14 mouse cellular contexts compared by ENCODE assay signal in the genomic region with DNA sequence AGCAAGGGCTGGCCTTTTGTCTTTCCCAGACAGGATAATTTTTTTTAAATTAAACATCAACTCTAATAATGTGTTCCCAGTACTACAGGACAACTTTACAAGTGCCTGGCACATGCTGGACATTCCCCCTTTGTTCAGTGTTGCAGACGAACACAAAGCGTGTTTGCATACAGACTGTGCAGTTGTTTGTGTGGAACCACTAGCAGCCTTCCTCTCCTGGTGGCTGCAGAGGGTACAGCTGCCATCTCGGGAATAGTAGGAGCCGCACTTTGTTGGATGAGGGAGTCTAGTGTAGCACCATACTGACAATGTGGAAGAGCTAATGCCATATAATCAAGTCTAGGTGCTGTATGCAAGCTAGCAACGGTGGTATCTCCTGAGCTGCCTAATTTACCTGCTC. TPM values are rescaled to one million over a fixed set of nuclear protein-coding genes. Genes with fewer than 3 reads are reported as not detected.
DNase-seq lines count a peak whose midpoint lies in the region; ATAC-seq and TF ChIP-seq lines count a peak whose summit lies in the region.
"Had no signal": no experiment of that assay in that cellular context is flagged by ENCODE, and none has a peak within 500 bp of the region (broad histone marks: within the 10 kb centered on the region; RNA-seq: fewer than 3 reads in every experiment).

No protein-coding gene starts in this region.

- no peak for ATAC-seq in hindbrain, embryonic 16.5 days
- ATAC-seq in megakaryocyte, adult 5-6 weeks (ENCODE audit: poor library complexity, severe bottlenecking): no peak
- no peak for ATAC-seq in hindbrain, embryonic 13.5 days (ENCODE audit: low FRiP score)
- ATAC-seq in stomach, postnatal 0 days (ENCODE audit: low FRiP score, low TSS enrichment): no peak

- H3K4me1 ChIP-seq in hindbrain, embryonic 10.5 days (replicated peaks): peaks cover 52% of the 10 kb centered on the region
- H3K4me1 ChIP-seq in hindbrain, embryonic 16.5 days (ENCODE audit: control insufficient read depth, insufficient read depth, low read depth, low read length): peaks cover 5% of the 10 kb centered on the region
- H3K4me1 ChIP-seq in megakaryocyte, embryonic 14.5 days: peaks cover 81% of the 10 kb centered on the region
- H3K4me1 ChIP-seq in hindbrain, embryonic 13.5 days (replicated peaks): peaks cover 39% of the 10 kb centered on the region
- no peaks in the 10 kb centered on the region for H3K4me1 ChIP-seq in stomach, postnatal 0 days (replicated peaks; ENCODE audit: control insufficient read depth, insufficient read depth)

- peak overlapping the region; percentile 67 for H3K27ac ChIP-seq in hindbrain, embryonic 10.5 days
- H3K27ac ChIP-seq in hindbrain, embryonic 16.5 days (ENCODE audit: low read depth, low read length): no peak overlapping the region
- H3K27ac ChIP-seq in hindbrain, embryonic 13.5 days: peak overlapping the region; percentile 3; the same call in 1 of the 2 replicates
- H3K27ac ChIP-seq in stomach, postnatal 0 days (replicated peaks): no peak overlapping the region
- H3K27ac ChIP-seq: macrophage had no signal

- TF ChIP-seq CTCF in stomach, postnatal 0 days (IDR thresholded peaks at IDR 0.05; ENCODE audit: low read depth): peak; percentile 58

- H3K4me2 ChIP-seq in hindbrain, embryonic 16.5 days (ENCODE audit: low read length): no peak overlapping the region
- peak overlapping the region; percentile 97 for H3K4me2 ChIP-seq in hindbrain, embryonic 13.5 days
- H3K4me2 ChIP-seq in stomach, postnatal 0 days (replicated peaks; ENCODE audit: low read depth): no peak overlapping the region

- no peak overlapping the region for H3K9ac ChIP-seq in hindbrain, embryonic 16.5 days (ENCODE audit: low read depth, low read length)
- H3K9ac ChIP-seq in hindbrain, embryonic 13.5 days: no peak overlapping the region
- H3K9ac ChIP-seq in stomach, postnatal 0 days (ENCODE audit: low read length): no peak overlapping the region

- intact Hi-C loops in left cerebral cortex, postnatal 4 days (cut with DNase I): no loop called here

- no peak for DNase-seq in hindbrain, embryonic 10.5 days (ENCODE audit: low spot score)
- DNase-seq in stomach, postnatal 0 days (ENCODE audit: low spot score): peak; percentile 27
- DNase-seq in left cerebral cortex, postnatal 4 days: no peak
- DNase-seq: adrenal gland, adult 2 months; cerebellum, adult 18-20 months; gastrocnemius, postnatal 14 days; kidney, postnatal 14 days; thymus, postnatal 36 days had no signal

- no peaks in the 10 kb centered on the region for H3K9me3 ChIP-seq in hindbrain, embryonic 10.5 days
- H3K9me3 ChIP-seq in hindbrain, embryonic 16.5 days (ENCODE audit: control insufficient read depth, low read length): no peaks in the 10 kb centered on the region
- H3K9me3 ChIP-seq in megakaryocyte, embryonic 14.5 days: no peaks in the 10 kb centered on the region
- H3K9me3 ChIP-seq in hindbrain, embryonic 13.5 days: no peaks in the 10 kb centered on the region
- H3K9me3 ChIP-seq in stomach, postnatal 0 days (ENCODE audit: control insufficient read depth, low read length): no peaks in the 10 kb centered on the region

- 69% methylated on average over 5 of the region's 5 CpGs for WGBS in hindbrain, embryonic 10.5 days
- WGBS in hindbrain, embryonic 16.5 days: 40% methylated on average over 5 of the region's 5 CpGs
- 46% methylated on average over 5 of the region's 5 CpGs for WGBS in hindbrain, embryonic 13.5 days
- 67% methylated on average over 5 of the region's 5 CpGs for WGBS in stomach, postnatal 0 days

- 0 out of 2 replicates have a peak overlapping the region, but pooled peaks have one; percentile 83 for H3K4me3 ChIP-seq in hindbrain, embryonic 10.5 days
- H3K4me3 ChIP-seq in hindbrain, embryonic 16.5 days (ENCODE audit: low read length): no peak overlapping the region
- H3K4me3 ChIP-seq in megakaryocyte, embryonic 14.5 days (replicated peaks): peak overlapping the region; percentile 14
- no peak overlapping the region for H3K4me3 ChIP-seq in hindbrain, embryonic 13.5 days
- no peak overlapping the region for H3K4me3 ChIP-seq in stomach, postnatal 0 days (ENCODE audit: low read depth, low read length)

- TF ChIP-seq EP300 in stomach, postnatal 0 days (optimal IDR thresholded peaks at IDR 0.05): no peak

- peaks cover 64% of the 10 kb centered on the region for H3K36me3 ChIP-seq in hindbrain, embryonic 10.5 days
- no peaks in the 10 kb centered on the region for H3K36me3 ChIP-seq in hindbrain, embryonic 16.5 days (ENCODE audit: control insufficient read depth, insufficient read depth, low read length)
- H3K36me3 ChIP-seq in megakaryocyte, embryonic 14.5 days (replicated peaks; ENCODE audit: low read length): peaks cover 63% of the 10 kb centered on the region
- peaks cover 13% of the 10 kb centered on the region; the same call in 1 of the 2 replicates for H3K36me3 ChIP-seq in hindbrain, embryonic 13.5 days
- H3K36me3 ChIP-seq in stomach, postnatal 0 days (ENCODE audit: control insufficient read depth, insufficient read depth, low read length): no peaks in the 10 kb centered on the region

- no peaks in the 10 kb centered on the region for H3K27me3 ChIP-seq in hindbrain, embryonic 10.5 days (ENCODE audit: insufficient read depth, poor library complexity, severe bottlenecking)
- H3K27me3 ChIP-seq in hindbrain, embryonic 16.5 days (replicated peaks; ENCODE audit: control insufficient read depth, insufficient read depth, low read length): no peaks in the 10 kb centered on the region
- no peaks in the 10 kb centered on the region for H3K27me3 ChIP-seq in megakaryocyte, embryonic 14.5 days (replicated peaks)
- H3K27me3 ChIP-seq in hindbrain, embryonic 13.5 days: no peaks in the 10 kb centered on the region
- no peaks in the 10 kb centered on the region for H3K27me3 ChIP-seq in stomach, postnatal 0 days (ENCODE audit: control insufficient read depth, insufficient read depth, low read length)

RNA-seq across cellular contexts. Expression of gene Ccnjl, which starts 3.0 kb away (rescaled TPM):
- polyA plus RNA-seq in hindbrain, embryonic 10.5 days (2016; fragmentation: Nextera tagmentation; extraction: Ambion mirVana): 37.4 and 45.5 TPM in 2 replicates
- polyA plus RNA-seq in hindbrain, embryonic 16.5 days (2015; fragmentation: Nextera tagmentation; extraction: Ambion mirVana): 7.1 and 10.7 TPM in 2 replicates
- polyA plus RNA-seq in megakaryocyte, embryonic 14.5 days (2012; ENCODE audit: insufficient read depth, low replicate concordance): 13.9 and 46.5 TPM in 2 replicates
- total RNA-seq in megakaryocyte, adult 5-6 weeks (2015): not detected in 2 replicates
- not detected in 2 replicates for total RNA-seq in megakaryocyte, adult 5-6 weeks (2017)
- polyA plus RNA-seq in hindbrain, embryonic 13.5 days (2015; fragmentation: Nextera tagmentation; extraction: Ambion mirVana): 18.5 and 20.8 TPM in 2 replicates
- polyA plus RNA-seq in stomach, postnatal 0 days (2015; fragmentation: Nextera tagmentation; extraction: Ambion mirVana): 5.2 and 5.5 TPM in 2 replicates
- 1 to 10 TPM; 4.8 to 5.3 TPM for total RNA-seq in left cerebral cortex, postnatal 4 days (2021)

RNA-seq across cellular contexts. Expression of gene 4933415A04Rik, which starts 55.2 kb away (rescaled TPM):
- polyA plus RNA-seq in hindbrain, embryonic 10.5 days (2016; fragmentation: Nextera tagmentation; extraction: Ambion mirVana): 10.4 and 12.8 TPM in 2 replicates
- 2.2 and 3.3 TPM in 2 replicates for polyA plus RNA-seq in hindbrain, embryonic 16.5 days (2015; fragmentation: Nextera tagmentation; extraction: Ambion mirVana)
- 0.65 TPM in 1 of 2 replicates, not detected in the other for polyA plus RNA-seq in megakaryocyte, embryonic 14.5 days (2012; ENCODE audit: insufficient read depth, low replicate concordance)
- not detected in 2 replicates for total RNA-seq in megakaryocyte, adult 5-6 weeks (2015)
- not detected in 2 replicates for total RNA-seq in megakaryocyte, adult 5-6 weeks (2017)
- 6.1 and 7.2 TPM in 2 replicates for polyA plus RNA-seq in hindbrain, embryonic 13.5 days (2015; fragmentation: Nextera tagmentation; extraction: Ambion mirVana)
- polyA plus RNA-seq in stomach, postnatal 0 days (2015; fragmentation: Nextera tagmentation; extraction: Ambion mirVana): 2.4 TPM in 2 replicates
- total RNA-seq in left cerebral cortex, postnatal 4 days (2021): 1 to 10 TPM; 1.7 to 2.2 TPM
- polyA plus RNA-seq: macrophage had no signal

RNA-seq across cellular contexts. Expression of gene C1qtnf2, which starts 57.5 kb away (rescaled TPM):
- polyA plus RNA-seq in hindbrain, embryonic 10.5 days (2016; fragmentation: Nextera tagmentation; extraction: Ambion mirVana): 1.1 and 1.3 TPM in 2 replicates
- 15.5 and 16.6 TPM in 2 replicates for polyA plus RNA-seq in hindbrain, embryonic 16.5 days (2015; fragmentation: Nextera tagmentation; extraction: Ambion mirVana)
- not detected in 2 replicates for polyA plus RNA-seq in megakaryocyte, embryonic 14.5 days (2012; ENCODE audit: insufficient read depth, low replicate concordance)
- total RNA-seq in megakaryocyte, adult 5-6 weeks (2015): not detected in 2 replicates
- total RNA-seq in megakaryocyte, adult 5-6 weeks (2017): not detected in 2 replicates
- polyA plus RNA-seq in hindbrain, embryonic 13.5 days (2015; fragmentation: Nextera tagmentation; extraction: Ambion mirVana): 8.0 and 8.3 TPM in 2 replicates
- polyA plus RNA-seq in stomach, postnatal 0 days (2015; fragmentation: Nextera tagmentation; extraction: Ambion mirVana): 18.0 and 19.8 TPM in 2 replicates
- 10 to 100 TPM; 11.7 to 13.7 TPM for total RNA-seq in left cerebral cortex, postnatal 4 days (2021)
- total RNA-seq: ES-E14 had no signal
- polyA plus RNA-seq: macrophage had no signal

Comparison
In these comparisons a context has a peak if more than half of its experiments do, and no peak if none do; other contexts are left out.
1. H3K27ac ChIP-seq: peak in hindbrain, embryonic 10.5 days (single experiment) and hindbrain, embryonic 13.5 days (single experiment); none in hindbrain, embryonic 16.5 days (single experiment) and stomach, postnatal 0 days (single experiment).
2. H3K4me3 ChIP-seq: peak in hindbrain, embryonic 10.5 days (single experiment) and megakaryocyte, embryonic 14.5 days (single experiment); none in hindbrain, embryonic 16.5 days (single experiment), hindbrain, embryonic 13.5 days (single experiment) and stomach, postnatal 0 days (single experiment).